Mouse (Mus musculus) liver, embryonic 12.5 days (tissue): ENCODE results near the gene Ctdspl. TPM values are rescaled to one million over a fixed set of nuclear protein-coding genes. Genes with fewer than 3 reads are reported as not detected.
A peak's percentile ranks its signal among the peaks of the same experiment; 100 is the strongest.

Source experiments
- ATAC-seq: fragments of 200-750 bp; cut with Nextera tagmentation; 2 replicates; pipeline ENCODE4 v1.8.0; 2017; ENCODE audit warnings: moderate number of reproducible peaks, mild to moderate bottlenecking, moderate library complexity
- H3K27ac ChIP-seq: fragments of 300-500 bp; sonication (generic); 2 replicates; pipeline ENCODE4 v1.5.1; 2016; ENCODE audit warnings: mild to moderate bottlenecking
- H3K27me3 ChIP-seq: fragments of 300-500 bp; sonication (generic); replicated peaks from 2 replicates; pipeline ENCODE4 v1.6.1; 2016; ENCODE audit warnings: mild to moderate bottlenecking, moderate library complexity
- H3K36me3 ChIP-seq: fragments of 300-500 bp; sonication (generic); 2 replicates; pipeline ENCODE4 v1.6.1; 2016; ENCODE audit warnings: mild to moderate bottlenecking, moderate library complexity
- H3K4me1 ChIP-seq: fragments of 300-500 bp; sonication (generic); 2 replicates; pipeline ENCODE4 v1.6.1; 2016
- H3K4me2 ChIP-seq: fragments of 300-500 bp; sonication (generic); 2 replicates; pipeline ENCODE4 v1.6.1; 2016; ENCODE audit warnings: mild to moderate bottlenecking, moderate library complexity
- H3K4me3 ChIP-seq: fragments of 300-500 bp; sonication (generic); 2 replicates; pipeline ENCODE4 v1.5.1; 2016; ENCODE audit warnings: mild to moderate bottlenecking, moderate library complexity
- H3K9ac ChIP-seq: fragments of 300-500 bp; sonication (generic); 2 replicates; pipeline ENCODE4 v1.6.1; 2016; ENCODE audit warnings: mild to moderate bottlenecking, moderate library complexity
- H3K9me3 ChIP-seq: fragments of 300-500 bp; sonication (generic); replicated peaks from 2 replicates; pipeline ENCODE4 v1.6.1; 2016; ENCODE audit warnings: mild to moderate bottlenecking, moderate library complexity
- WGBS: fragments of 180-500 bp; shearing (Covaris S2); methylation state at CpG from one replicate; pipeline ENCODE4 v1.1.7; 2016; ENCODE audit not compliant: insufficient replicate concordance; 5-methylcytosine and 5-hydroxymethylcytosine counted together
- polyA plus RNA-seq: library from polyadenylated mRNA; unstranded; fragments of >200 nt; fragmentation: Nextera tagmentation; extraction: Ambion mirVana; gene quantifications from 2 replicates; pipeline ENCODE4 v1.2.1, GENCODE M21; 2016

Gene Ctdspl
- polyA plus RNA-seq, 1 experiment from 2014 or later = 4.4 TPM

DNA sequence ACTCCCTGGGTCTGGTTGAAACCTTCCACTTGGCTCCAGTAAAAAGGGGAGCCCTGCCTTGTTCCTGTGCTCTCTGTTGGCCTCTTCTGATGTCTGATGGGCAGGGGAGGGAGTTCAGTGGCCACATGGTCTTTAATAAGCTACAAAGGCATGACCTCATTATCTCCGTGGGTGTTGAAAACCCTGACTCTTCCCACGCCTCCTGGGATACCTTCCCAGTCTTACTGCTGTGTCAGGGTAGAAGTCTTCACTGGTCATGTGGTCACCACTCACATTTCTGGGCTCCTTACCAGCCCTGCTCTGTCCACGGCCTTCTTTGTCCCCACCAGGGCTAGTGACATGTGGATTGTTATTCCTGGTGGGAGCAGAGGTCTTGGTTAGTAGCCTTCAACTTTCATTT lies 11.3 kb downstream of the Ctdspl start:
- Histone ChIP-seq H3K9ac (no peak overlapping the region), H3K27me3 (no peaks in the 10 kb centered on the region), H3K9me3 (no peaks in the 10 kb centered on the region), H3K4me3 (no peak overlapping the region), H3K36me3 (no peaks in the 10 kb centered on the region), H3K4me2 (no peak overlapping the region), H3K4me1 (peaks cover 22% of the 10 kb centered on the region), H3K27ac (no peak overlapping the region)
- WGBS = 62% methylated on average over 3 of the region's 3 CpGs
- no peak for ATAC-seq

DNA sequence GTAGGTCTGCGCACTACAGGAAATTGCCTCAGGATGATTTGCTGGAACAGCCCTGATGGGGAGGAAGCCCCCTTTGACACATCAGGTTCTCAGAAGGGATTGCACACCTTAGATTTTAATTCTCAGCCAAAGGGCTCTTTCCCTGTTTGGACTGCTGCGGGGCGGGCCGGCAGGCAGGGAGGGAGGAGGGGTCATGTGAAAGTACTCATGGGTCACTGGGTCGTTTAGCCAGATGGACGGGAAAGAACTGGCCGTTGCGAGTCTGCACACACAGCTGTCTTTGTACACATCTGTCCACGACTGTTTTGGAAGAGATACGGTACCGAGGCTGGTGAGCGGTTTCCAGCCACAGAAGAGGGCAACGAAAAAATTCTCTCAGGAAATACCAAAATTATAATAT lies 13.2 kb downstream of the Ctdspl start:
- no peak overlapping the region for H3K4me3 ChIP-seq
- peaks cover 34% of the 10 kb centered on the region for H3K4me1 ChIP-seq
- H3K9me3 ChIP-seq = no peaks in the 10 kb centered on the region
- ATAC-seq = 0 out of 2 replicates have a peak, but pooled peaks have one; percentile 10
- no peak overlapping the region for H3K4me2 ChIP-seq
- H3K27me3 ChIP-seq = no peaks in the 10 kb centered on the region
- H3K27ac ChIP-seq = no peak overlapping the region
- WGBS = 70% methylated on average over 13 of the region's 13 CpGs
- H3K9ac ChIP-seq = no peak overlapping the region
- H3K36me3 ChIP-seq = no peaks in the 10 kb centered on the region

DNA sequence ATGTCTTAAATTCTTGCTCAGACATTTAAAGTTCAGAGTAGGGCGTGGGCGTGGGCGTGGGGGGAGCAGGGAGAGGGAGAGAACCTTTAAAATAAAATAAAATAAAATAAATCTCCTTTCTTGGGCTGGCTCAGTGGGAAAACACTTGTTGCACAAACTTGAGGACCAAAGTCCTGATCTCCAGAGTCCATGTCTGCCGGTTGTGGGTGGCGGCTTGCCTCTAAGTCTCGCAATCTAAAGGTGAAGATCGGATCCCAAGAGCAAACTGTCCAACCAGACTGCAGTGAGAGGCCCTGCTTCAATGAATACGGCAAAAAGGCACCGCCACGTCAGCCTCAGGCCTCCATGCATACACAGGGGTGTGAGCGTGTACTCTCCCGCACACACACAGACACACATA lies 13.6 kb downstream of the Ctdspl start:
- 0 out of 2 replicates have a peak, but pooled peaks have one; percentile 9 for ATAC-seq
- Histone ChIP-seq H3K9ac (no peak overlapping the region), H3K9me3 (no peaks in the 10 kb centered on the region), H3K27me3 (no peaks in the 10 kb centered on the region), H3K4me3 (no peak overlapping the region), H3K4me2 (no peak overlapping the region), H3K4me1 (peaks cover 38% of the 10 kb centered on the region), H3K36me3 (no peaks in the 10 kb centered on the region), H3K27ac (no peak overlapping the region)
- WGBS = 82% methylated on average over 12 of the region's 12 CpGs

DNA sequence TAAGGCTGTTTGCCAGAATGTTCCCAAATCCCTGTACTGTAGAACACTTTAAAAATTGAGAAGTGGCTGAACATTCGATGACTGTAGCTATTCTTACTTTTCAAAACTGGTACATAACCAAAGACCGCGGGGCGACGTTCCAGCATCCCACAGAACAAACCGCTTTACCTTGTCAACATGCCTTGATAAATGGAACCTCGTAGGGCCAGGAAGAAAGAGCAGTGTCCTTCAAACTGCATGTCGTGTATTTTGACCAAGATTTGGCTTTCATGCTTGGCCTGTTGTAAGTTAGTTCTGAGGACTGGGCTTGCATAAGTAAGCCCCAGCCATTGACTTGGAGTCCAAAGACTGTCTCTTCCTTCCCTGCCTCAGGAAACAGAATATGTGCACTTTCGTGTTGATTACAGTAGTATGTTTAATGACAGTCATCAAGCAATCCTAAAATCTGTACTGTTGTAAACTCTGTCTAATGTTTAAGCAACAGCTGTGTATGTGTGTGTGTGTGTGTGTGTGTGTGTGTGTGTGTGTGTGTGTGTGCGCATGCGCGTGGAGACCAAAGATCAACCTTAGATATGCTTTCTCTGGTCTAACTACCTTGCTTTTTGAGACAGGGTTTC lies 14.4 kb downstream of the Ctdspl start:
- H3K4me3 ChIP-seq = no peak overlapping the region
- WGBS = 83% methylated on average over 12 of the region's 12 CpGs
- H3K9ac ChIP-seq = no peak overlapping the region
- H3K4me1 ChIP-seq = peaks cover 38% of the 10 kb centered on the region
- H3K4me2 ChIP-seq = no peak overlapping the region
- no peak for ATAC-seq
- no peaks in the 10 kb centered on the region for H3K9me3 ChIP-seq
- no peaks in the 10 kb centered on the region for H3K36me3 ChIP-seq
- H3K27me3 ChIP-seq = no peaks in the 10 kb centered on the region
- no peak overlapping the region for H3K27ac ChIP-seq

DNA sequence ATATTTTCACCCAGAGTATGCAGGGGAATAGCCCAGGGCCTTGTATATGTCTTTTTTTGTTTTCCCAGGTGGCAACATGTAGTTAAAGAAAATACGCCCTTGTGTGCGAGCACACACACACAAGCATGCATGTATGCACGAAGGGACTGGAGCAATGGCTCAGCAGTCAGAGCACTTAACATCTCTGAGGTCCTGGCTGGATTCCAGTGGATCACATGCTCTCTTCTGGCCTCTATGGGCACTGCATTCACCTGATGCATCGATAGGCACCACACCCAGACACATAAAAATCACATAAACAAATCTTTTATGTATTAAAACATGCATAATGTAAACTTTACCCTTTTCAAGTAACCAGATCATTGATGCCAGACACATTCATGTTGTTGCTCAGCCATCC lies 15.8 kb downstream of the Ctdspl start:
- Histone ChIP-seq H3K4me3 (no peak overlapping the region), H3K9me3 (no peaks in the 10 kb centered on the region), H3K27ac (no peak overlapping the region), H3K36me3 (no peaks in the 10 kb centered on the region), H3K27me3 (no peaks in the 10 kb centered on the region), H3K9ac (no peak overlapping the region), H3K4me1 (peaks cover 34% of the 10 kb centered on the region), H3K4me2 (no peak overlapping the region)
- ATAC-seq = no peak
- WGBS = 81% methylated on average over 4 of the region's 4 CpGs

DNA sequence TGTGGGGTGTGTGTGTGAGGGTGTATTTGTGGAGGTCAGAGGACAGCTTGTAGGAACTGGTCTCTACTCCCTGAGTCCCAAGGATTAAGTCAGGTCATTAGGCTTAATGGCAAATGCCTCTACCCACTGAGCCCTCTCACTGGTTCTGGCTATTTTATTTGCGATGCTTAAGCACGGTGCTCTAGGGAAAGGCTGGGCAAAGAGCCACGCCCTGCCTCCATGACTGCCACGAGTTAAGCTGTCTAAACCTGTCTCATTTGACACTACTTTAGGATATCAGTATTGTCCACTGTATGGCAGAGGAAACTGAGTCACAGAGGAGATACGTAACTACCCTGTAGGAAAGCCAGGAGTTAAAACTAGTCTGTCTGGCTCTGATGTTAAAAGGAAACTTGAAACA lies 17.7 kb downstream of the Ctdspl start:
- peak overlapping the region; percentile 30 for H3K4me2 ChIP-seq
- no peaks in the 10 kb centered on the region for H3K9me3 ChIP-seq
- 45% methylated on average over 5 of the region's 5 CpGs for WGBS
- no peak for ATAC-seq
- no peak overlapping the region for H3K27ac ChIP-seq
- no peaks in the 10 kb centered on the region for H3K27me3 ChIP-seq
- no peak overlapping the region for H3K4me3 ChIP-seq
- H3K4me1 ChIP-seq = peaks cover 28% of the 10 kb centered on the region
- no peaks in the 10 kb centered on the region for H3K36me3 ChIP-seq
- H3K9ac ChIP-seq = no peak overlapping the region

DNA sequence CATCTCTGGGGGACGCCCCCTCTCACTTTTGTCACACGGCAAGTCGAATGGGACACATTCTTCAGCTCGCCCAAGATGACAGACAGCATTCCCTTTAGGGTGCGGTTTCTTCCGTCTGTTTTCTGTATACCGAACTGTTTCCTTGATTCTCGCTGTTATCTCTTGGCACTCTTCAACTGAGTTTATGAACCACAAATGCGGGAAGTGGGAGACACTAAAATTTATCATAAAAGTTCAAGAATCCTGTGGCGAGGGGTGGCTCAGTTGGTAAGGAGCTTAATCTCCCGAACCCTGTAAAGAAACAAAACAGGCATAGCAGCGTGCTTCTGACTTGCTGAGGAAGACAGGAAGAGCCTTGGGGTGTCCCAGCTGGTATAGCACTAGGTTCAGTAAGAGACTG lies 18.1 kb downstream of the Ctdspl start:
- Histone ChIP-seq H3K9me3 (no peaks in the 10 kb centered on the region), H3K27ac (no peak overlapping the region), H3K27me3 (no peaks in the 10 kb centered on the region), H3K9ac (no peak overlapping the region), H3K4me3 (no peak overlapping the region), H3K4me2 (peak overlapping the region; percentile 30), H3K36me3 (no peaks in the 10 kb centered on the region), H3K4me1 (peaks cover 25% of the 10 kb centered on the region)
- WGBS = 31% methylated on average over 12 of the region's 12 CpGs
- no peak for ATAC-seq

DNA sequence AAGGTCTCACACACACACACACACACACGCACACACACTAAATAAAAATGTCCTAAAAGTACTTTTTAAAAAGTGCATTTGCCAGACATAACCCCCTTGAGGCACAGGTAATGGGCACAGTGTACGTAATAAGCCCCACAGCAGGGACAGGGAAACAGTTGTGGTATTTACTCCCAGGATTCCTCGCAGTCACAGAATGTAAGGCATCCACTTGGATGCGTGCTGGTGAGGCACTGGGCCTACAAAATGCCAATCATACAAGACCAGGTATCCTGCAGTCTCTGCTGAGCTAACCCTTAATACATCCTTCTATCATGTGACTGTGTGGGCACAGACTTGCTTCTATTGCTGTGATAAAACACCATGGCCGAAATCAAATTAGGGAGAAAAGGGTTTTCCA lies 22.2 kb downstream of the Ctdspl start:
- WGBS = 83% methylated on average over 5 of the region's 5 CpGs
- no peaks in the 10 kb centered on the region for H3K9me3 ChIP-seq

DNA sequence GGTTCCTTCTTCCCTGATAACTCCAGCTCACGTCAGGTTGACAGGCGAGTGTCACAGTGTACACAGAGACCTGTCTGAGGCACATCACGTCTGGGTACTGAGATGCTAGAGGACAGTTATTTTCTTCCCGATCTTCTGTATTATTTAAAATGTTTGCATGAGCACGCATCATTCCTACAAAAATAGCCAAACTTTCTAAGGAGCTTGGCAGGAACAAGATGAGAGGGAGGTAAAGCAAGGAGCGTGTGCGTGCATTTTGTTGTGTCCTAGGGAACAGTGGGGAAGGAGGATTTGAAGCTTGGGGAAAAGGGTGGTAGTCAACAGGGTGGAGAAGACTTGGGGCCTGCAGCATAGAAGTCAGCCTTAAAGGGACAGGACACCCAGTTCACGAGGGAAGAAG lies 22.9 kb downstream of the Ctdspl start:
- H3K27ac ChIP-seq = no peak overlapping the region
- H3K4me2 ChIP-seq = no peak overlapping the region
- peaks cover 24% of the 10 kb centered on the region for H3K4me1 ChIP-seq
- no peaks in the 10 kb centered on the region for H3K9me3 ChIP-seq
- no peak overlapping the region for H3K9ac ChIP-seq
- no peaks in the 10 kb centered on the region; the same call in 1 of the 2 replicates for H3K36me3 ChIP-seq
- no peak overlapping the region for H3K4me3 ChIP-seq
- no peak for ATAC-seq
- H3K27me3 ChIP-seq = no peaks in the 10 kb centered on the region
- WGBS = 73% methylated on average over 8 of the region's 8 CpGs

More for the DNA sequence above, 22.2 kb downstream of the Ctdspl start:
- H3K27me3 ChIP-seq = no peaks in the 10 kb centered on the region
- no peak overlapping the region for H3K4me2 ChIP-seq
- no peaks in the 10 kb centered on the region; the same call in 1 of the 2 replicates for H3K36me3 ChIP-seq
- H3K4me3 ChIP-seq = no peak overlapping the region
- ATAC-seq = no peak
- H3K4me1 ChIP-seq = peaks cover 30% of the 10 kb centered on the region
- no peak overlapping the region for H3K9ac ChIP-seq
- H3K27ac ChIP-seq = no peak overlapping the region

DNA sequence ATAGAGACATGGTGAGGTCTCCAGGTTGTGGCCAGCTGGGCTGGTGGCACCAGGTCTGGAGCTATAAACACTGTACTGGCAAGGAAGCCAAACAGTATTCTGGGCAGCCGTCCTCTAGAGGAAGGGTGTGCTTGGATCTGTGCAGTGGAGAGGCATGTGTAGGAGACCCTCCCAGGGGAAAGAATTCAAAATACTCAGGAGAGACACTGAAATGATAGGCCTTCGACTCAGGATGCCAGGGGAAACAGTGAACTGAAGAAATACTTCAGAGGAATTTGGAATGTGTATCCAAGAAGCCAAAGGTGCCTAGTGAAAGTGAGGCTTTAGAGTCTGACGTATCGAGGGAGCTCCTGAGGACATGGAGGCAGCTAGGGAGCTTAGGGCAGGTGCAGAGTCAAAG lies 23.4 kb downstream of the Ctdspl start:
- no peak overlapping the region for H3K9ac ChIP-seq
- peaks cover 18% of the 10 kb centered on the region for H3K4me1 ChIP-seq
- no peaks in the 10 kb centered on the region for H3K27me3 ChIP-seq
- 73% methylated on average over 4 of the region's 4 CpGs for WGBS
- no peak overlapping the region for H3K27ac ChIP-seq
- H3K9me3 ChIP-seq = no peaks in the 10 kb centered on the region
- no peak for ATAC-seq
- no peak overlapping the region for H3K4me3 ChIP-seq
- no peak overlapping the region for H3K4me2 ChIP-seq
- H3K36me3 ChIP-seq = no peaks in the 10 kb centered on the region; the same call in 1 of the 2 replicates

DNA sequence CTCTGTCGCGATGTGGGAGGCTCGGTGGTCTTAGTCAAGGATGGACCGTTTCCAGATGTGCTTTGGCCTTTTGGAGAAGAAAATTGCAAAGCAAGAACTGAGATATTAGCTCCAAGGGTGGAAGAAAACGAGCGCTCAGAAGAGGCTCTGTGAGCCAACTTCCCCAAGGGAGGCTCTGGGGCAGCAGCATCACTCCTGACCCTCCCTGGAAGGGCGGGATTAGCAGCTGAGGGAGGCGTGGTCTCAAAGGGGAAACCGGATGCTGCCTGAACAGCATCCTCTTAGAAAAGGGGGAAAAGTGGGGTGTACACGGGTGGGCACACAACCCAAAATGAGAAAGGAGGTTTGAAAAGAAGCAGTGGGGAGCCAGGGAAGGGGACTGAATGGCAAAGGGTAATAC lies 23.8 kb downstream of the Ctdspl start:
- H3K27me3 ChIP-seq = no peaks in the 10 kb centered on the region
- H3K4me3 ChIP-seq = no peak overlapping the region
- no peak overlapping the region for H3K27ac ChIP-seq
- peaks cover 17% of the 10 kb centered on the region for H3K4me1 ChIP-seq
- no peaks in the 10 kb centered on the region for H3K9me3 ChIP-seq
- no peak overlapping the region for H3K4me2 ChIP-seq
- WGBS = 58% methylated on average over 10 of the region's 10 CpGs
- no peaks in the 10 kb centered on the region; the same call in 1 of the 2 replicates for H3K36me3 ChIP-seq
- no peak for ATAC-seq
- H3K9ac ChIP-seq = no peak overlapping the region

DNA sequence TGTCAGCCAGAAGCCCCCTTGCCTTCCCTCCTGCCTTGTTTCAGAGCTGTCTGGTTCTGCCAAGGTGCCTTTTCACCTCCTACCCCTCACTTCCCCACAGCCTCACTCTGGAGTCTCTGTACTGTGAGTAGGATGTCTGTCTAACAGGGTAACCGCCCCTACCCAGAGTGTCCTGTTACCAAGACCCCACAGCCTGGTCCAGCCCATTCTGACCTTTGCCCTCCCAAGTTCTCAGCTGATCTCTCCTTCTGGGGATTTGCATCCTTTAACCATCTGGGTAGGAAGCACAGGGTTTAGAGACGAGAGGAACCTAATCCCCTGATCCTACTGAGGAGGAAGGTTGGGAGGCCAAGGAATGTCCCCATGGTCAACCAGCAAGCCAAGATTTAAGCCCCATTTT lies 24.5 kb downstream of the Ctdspl start:
- no peaks in the 10 kb centered on the region; the same call in 1 of the 2 replicates for H3K36me3 ChIP-seq
- H3K9ac ChIP-seq = no peak overlapping the region
- WGBS = 80% methylated on average over 2 of the region's 2 CpGs
- no peak overlapping the region for H3K4me3 ChIP-seq
- H3K27me3 ChIP-seq = no peaks in the 10 kb centered on the region
- ATAC-seq = no peak
- H3K4me2 ChIP-seq = no peak overlapping the region
- H3K9me3 ChIP-seq = no peaks in the 10 kb centered on the region
- H3K4me1 ChIP-seq = peaks cover 17% of the 10 kb centered on the region
- H3K27ac ChIP-seq = no peak overlapping the region

DNA sequence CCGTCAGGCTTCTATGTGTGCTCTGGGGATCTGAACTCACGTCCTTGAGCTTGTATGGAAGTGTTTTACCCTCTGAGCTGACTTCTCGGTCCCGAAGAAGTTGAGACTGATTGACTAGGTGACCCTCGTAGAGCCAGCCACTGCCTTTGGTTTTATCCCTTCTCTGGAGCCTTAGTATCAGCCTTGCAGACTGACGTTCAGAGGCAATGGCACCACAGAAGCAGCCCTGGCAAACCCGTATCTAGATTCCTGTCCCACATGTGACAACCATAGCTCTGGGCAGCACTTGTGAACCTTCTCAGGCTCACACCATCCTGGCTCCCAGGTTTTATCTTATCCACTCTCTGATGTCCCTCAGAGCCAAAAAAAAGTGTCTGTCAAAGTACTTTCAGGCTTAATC lies 25.1 kb downstream of the Ctdspl start:
- Histone ChIP-seq H3K4me2 (no peak overlapping the region), H3K27ac (no peak overlapping the region), H3K36me3 (no peaks in the 10 kb centered on the region; the same call in 1 of the 2 replicates), H3K4me1 (peaks cover 17% of the 10 kb centered on the region), H3K4me3 (no peak overlapping the region), H3K27me3 (no peaks in the 10 kb centered on the region), H3K9me3 (no peaks in the 10 kb centered on the region), H3K9ac (no peak overlapping the region)
- WGBS = 70% methylated on average over 7 of the region's 7 CpGs
- no peak for ATAC-seq
